In the genomic region with DNA sequence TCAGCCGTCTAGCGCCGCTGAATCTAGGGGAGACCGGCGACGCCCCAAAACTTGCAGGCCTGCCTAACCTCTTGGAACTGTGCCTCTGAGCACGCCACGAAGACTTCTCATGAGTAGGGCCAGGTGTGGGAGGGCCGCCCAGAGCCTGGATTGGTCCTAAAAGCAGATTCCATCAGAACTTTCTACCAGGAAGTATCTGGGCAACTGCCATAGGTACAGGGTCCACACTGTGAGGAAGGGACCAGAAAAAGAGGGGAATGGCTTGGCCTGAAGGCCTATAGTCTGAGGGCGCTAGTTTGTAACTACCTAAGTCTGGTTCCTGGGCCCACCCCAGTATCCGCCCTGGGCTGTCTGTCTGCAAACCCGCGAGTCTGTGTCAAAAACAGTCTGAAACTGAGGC, we compare ENCODE assay signal across 18 mouse cellular contexts. TPM values are rescaled to one million over a fixed set of nuclear protein-coding genes. Genes with fewer than 3 reads are reported as not detected.
DNase-seq lines count a peak whose midpoint lies in the region; ATAC-seq lines count a peak whose summit lies in the region.
"Had no signal": no experiment of that assay in that cellular context is flagged by ENCODE, and none has a peak within 500 bp of the region (broad histone marks: within the 10 kb centered on the region; RNA-seq: fewer than 3 reads in every experiment).

No protein-coding gene starts in this region.

- H3K4me3 ChIP-seq in hindbrain, embryonic 12.5 days, result no peak overlapping the region
- H3K4me3 ChIP-seq in hindbrain, embryonic 16.5 days (ENCODE audit: low read length), result no peak overlapping the region
- no peak overlapping the region for H3K4me3 ChIP-seq in embryonic facial prominence, embryonic 15.5 days (replicated peaks)
- no peak overlapping the region for H3K4me3 ChIP-seq in limb, embryonic 10.5 days
- no peak overlapping the region for H3K4me3 ChIP-seq in stomach, embryonic 15.5 days (replicated peaks)
- H3K4me3 ChIP-seq: forebrain, embryonic 12.5 days; heart, adult 2 months; heart, embryonic 15.5 days had no signal

- peak; percentile 34 for DNase-seq in limb, embryonic 10.5 days (ENCODE audit: low spot score)
- no peak for DNase-seq in right cerebral cortex, postnatal 4 days
- DNase-seq in urinary bladder, postnatal 4 days (ENCODE audit: low spot score in 2 of 2), result no peak
- DNase-seq: gastrocnemius, postnatal 25 days; heart, adult 2 months; kidney, adult 18-20 months; kidney, postnatal 14 days; lung, adult 2 months had no signal

- ATAC-seq in hindbrain, embryonic 12.5 days (ENCODE audit: low FRiP score), result no peak
- no peak for ATAC-seq in hindbrain, embryonic 16.5 days
- ATAC-seq in embryonic facial prominence, embryonic 15.5 days (ENCODE audit: insufficient number of reproducible peaks, low FRiP score, low TSS enrichment, low read depth), result no peak
- ATAC-seq in stomach, embryonic 15.5 days (ENCODE audit: insufficient read depth, low FRiP score, low read depth), result 0 out of 2 replicates have a peak, but pooled peaks have one; percentile 6
- ATAC-seq: activated CD4-positive, CD25-positive, alpha-beta regulatory T cell, adult 4 months; midbrain, embryonic 16.5 days had no signal

- H3K9me3 ChIP-seq in hindbrain, embryonic 12.5 days (replicated peaks), result no peaks in the 10 kb centered on the region
- H3K9me3 ChIP-seq in hindbrain, embryonic 16.5 days (ENCODE audit: control insufficient read depth, low read length), result no peaks in the 10 kb centered on the region
- H3K9me3 ChIP-seq in embryonic facial prominence, embryonic 15.5 days (replicated peaks), result no peaks in the 10 kb centered on the region
- H3K9me3 ChIP-seq in limb, embryonic 10.5 days (replicated peaks), result no peaks in the 10 kb centered on the region
- H3K9me3 ChIP-seq in stomach, embryonic 15.5 days, result no peaks in the 10 kb centered on the region
- H3K9me3 ChIP-seq: forebrain, embryonic 12.5 days; heart, embryonic 15.5 days had no signal

- peaks cover 66% of the 10 kb centered on the region for H3K4me1 ChIP-seq in hindbrain, embryonic 12.5 days
- H3K4me1 ChIP-seq in hindbrain, embryonic 16.5 days (ENCODE audit: control insufficient read depth, insufficient read depth, low read depth, low read length), result peaks cover 13% of the 10 kb centered on the region
- peaks cover 42% of the 10 kb centered on the region for H3K4me1 ChIP-seq in embryonic facial prominence, embryonic 15.5 days
- peaks cover 87% of the 10 kb centered on the region for H3K4me1 ChIP-seq in limb, embryonic 10.5 days
- peaks cover 37% of the 10 kb centered on the region for H3K4me1 ChIP-seq in stomach, embryonic 15.5 days

- peaks cover 14% of the 10 kb centered on the region for H3K27me3 ChIP-seq in hindbrain, embryonic 12.5 days
- H3K27me3 ChIP-seq in hindbrain, embryonic 16.5 days (replicated peaks; ENCODE audit: control insufficient read depth, insufficient read depth, low read length), result no peaks in the 10 kb centered on the region
- H3K27me3 ChIP-seq in embryonic facial prominence, embryonic 15.5 days, result no peaks in the 10 kb centered on the region
- 0 out of 2 replicates have a peak, but pooled peaks cover 5% of the 10 kb centered on the region for H3K27me3 ChIP-seq in limb, embryonic 10.5 days (ENCODE audit: low read depth, poor library complexity, severe bottlenecking)
- no peaks in the 10 kb centered on the region for H3K27me3 ChIP-seq in stomach, embryonic 15.5 days (replicated peaks)

- H3K9ac ChIP-seq in hindbrain, embryonic 12.5 days, result no peak overlapping the region
- no peak overlapping the region for H3K9ac ChIP-seq in hindbrain, embryonic 16.5 days (ENCODE audit: low read depth, low read length)
- no peak overlapping the region for H3K9ac ChIP-seq in embryonic facial prominence, embryonic 15.5 days
- H3K9ac ChIP-seq in stomach, embryonic 15.5 days, result no peak overlapping the region
- H3K9ac ChIP-seq: forebrain, embryonic 12.5 days; heart, embryonic 15.5 days had no signal

- 0 out of 2 replicates have a peak overlapping the region, but pooled peaks have one; percentile 35 for H3K27ac ChIP-seq in hindbrain, embryonic 12.5 days
- H3K27ac ChIP-seq in hindbrain, embryonic 16.5 days (ENCODE audit: low read depth, low read length), result no peak overlapping the region
- H3K27ac ChIP-seq in embryonic facial prominence, embryonic 15.5 days (replicated peaks), result peak overlapping the region; percentile 39
- H3K27ac ChIP-seq in limb, embryonic 10.5 days, result 0 out of 2 replicates have a peak overlapping the region, but pooled peaks have one; percentile 6
- peak overlapping the region; percentile 28; the same call in 1 of the 2 replicates for H3K27ac ChIP-seq in stomach, embryonic 15.5 days
- H3K27ac ChIP-seq: heart, adult 2 months; heart, embryonic 15.5 days had no signal

- no peak overlapping the region for H3K4me2 ChIP-seq in hindbrain, embryonic 12.5 days (replicated peaks)
- H3K4me2 ChIP-seq in hindbrain, embryonic 16.5 days (ENCODE audit: low read length), result no peak overlapping the region
- H3K4me2 ChIP-seq in embryonic facial prominence, embryonic 15.5 days (replicated peaks), result no peak overlapping the region
- H3K4me2 ChIP-seq in stomach, embryonic 15.5 days, result no peak overlapping the region
- H3K4me2 ChIP-seq: heart, embryonic 15.5 days had no signal

- peaks cover 15% of the 10 kb centered on the region for H3K36me3 ChIP-seq in hindbrain, embryonic 12.5 days
- no peaks in the 10 kb centered on the region for H3K36me3 ChIP-seq in hindbrain, embryonic 16.5 days (ENCODE audit: control insufficient read depth, insufficient read depth, low read length)
- H3K36me3 ChIP-seq in embryonic facial prominence, embryonic 15.5 days, result peaks cover 30% of the 10 kb centered on the region
- H3K36me3 ChIP-seq in limb, embryonic 10.5 days, result peaks cover 36% of the 10 kb centered on the region
- peaks cover 16% of the 10 kb centered on the region; the same call in 1 of the 2 replicates for H3K36me3 ChIP-seq in stomach, embryonic 15.5 days
- H3K36me3 ChIP-seq: heart, embryonic 15.5 days had no signal

- WGBS in hindbrain, embryonic 12.5 days, result 69% methylated on average over 13 of the region's 13 CpGs
- WGBS in hindbrain, embryonic 16.5 days, result 74% methylated on average over 13 of the region's 13 CpGs
- 46% methylated on average over 13 of the region's 13 CpGs for WGBS in embryonic facial prominence, embryonic 15.5 days
- 76% methylated on average over 13 of the region's 13 CpGs for WGBS in limb, embryonic 10.5 days
- WGBS in stomach, embryonic 15.5 days, result 63% methylated on average over 13 of the region's 13 CpGs

RNA-seq across cellular contexts. Expression of a gene that starts 6.3 kb away (rescaled TPM):
- polyA plus RNA-seq in hindbrain, embryonic 12.5 days (2016; fragmentation: Nextera tagmentation; extraction: Ambion mirVana), result 20.5 and 21.4 TPM in 2 replicates
- polyA plus RNA-seq in hindbrain, embryonic 16.5 days (2015; fragmentation: Nextera tagmentation; extraction: Ambion mirVana), result 3.9 and 5.0 TPM in 2 replicates
- polyA plus RNA-seq in embryonic facial prominence, embryonic 15.5 days (2015; fragmentation: Nextera tagmentation; extraction: Ambion mirVana), result 28.1 and 31.0 TPM in 2 replicates
- 47.4 and 53.4 TPM in 2 replicates for polyA plus RNA-seq in limb, embryonic 10.5 days (2016; fragmentation: Nextera tagmentation; extraction: Ambion mirVana)
- 17.9 and 19.4 TPM in 2 replicates for polyA plus RNA-seq in stomach, embryonic 15.5 days (2015; fragmentation: Nextera tagmentation; extraction: Ambion mirVana)

RNA-seq across cellular contexts. Expression of a gene that starts 8.8 kb away (rescaled TPM):
- 21.7 and 22.2 TPM in 2 replicates for polyA plus RNA-seq in hindbrain, embryonic 12.5 days (2016; fragmentation: Nextera tagmentation; extraction: Ambion mirVana)
- 77.9 and 78.0 TPM in 2 replicates for polyA plus RNA-seq in hindbrain, embryonic 16.5 days (2015; fragmentation: Nextera tagmentation; extraction: Ambion mirVana)
- 42.3 and 47.2 TPM in 2 replicates for polyA plus RNA-seq in embryonic facial prominence, embryonic 15.5 days (2015; fragmentation: Nextera tagmentation; extraction: Ambion mirVana)
- polyA plus RNA-seq in limb, embryonic 10.5 days (2016; fragmentation: Nextera tagmentation; extraction: Ambion mirVana), result 13.2 and 18.4 TPM in 2 replicates
- polyA plus RNA-seq in stomach, embryonic 15.5 days (2015; fragmentation: Nextera tagmentation; extraction: Ambion mirVana), result 9.5 and 9.6 TPM in 2 replicates
- polyA plus RNA-seq: activated CD4-positive, CD25-positive, alpha-beta regulatory T cell, adult 4 months; heart, adult 2 months; liver, adult 2 months had no signal

RNA-seq across cellular contexts. Expression of a gene that starts 18.2 kb away (rescaled TPM):
- polyA plus RNA-seq in hindbrain, embryonic 12.5 days (2016; fragmentation: Nextera tagmentation; extraction: Ambion mirVana), result 40.3 and 41.9 TPM in 2 replicates
- 74.6 and 84.1 TPM in 2 replicates for polyA plus RNA-seq in hindbrain, embryonic 16.5 days (2015; fragmentation: Nextera tagmentation; extraction: Ambion mirVana)
- polyA plus RNA-seq in embryonic facial prominence, embryonic 15.5 days (2015; fragmentation: Nextera tagmentation; extraction: Ambion mirVana), result 93.2 and 96.1 TPM in 2 replicates
- 29.4 TPM in 2 replicates for polyA plus RNA-seq in limb, embryonic 10.5 days (2016; fragmentation: Nextera tagmentation; extraction: Ambion mirVana)
- 44.7 and 53.2 TPM in 2 replicates for polyA plus RNA-seq in stomach, embryonic 15.5 days (2015; fragmentation: Nextera tagmentation; extraction: Ambion mirVana)

RNA-seq across cellular contexts. Expression of a gene that starts 30.2 kb away (rescaled TPM):
- 0.12 and 0.29 TPM in 2 replicates for polyA plus RNA-seq in hindbrain, embryonic 12.5 days (2016; fragmentation: Nextera tagmentation; extraction: Ambion mirVana)
- polyA plus RNA-seq in hindbrain, embryonic 16.5 days (2015; fragmentation: Nextera tagmentation; extraction: Ambion mirVana), result 0.10 and 0.11 TPM in 2 replicates
- 0.13 and 0.21 TPM in 2 replicates for polyA plus RNA-seq in embryonic facial prominence, embryonic 15.5 days (2015; fragmentation: Nextera tagmentation; extraction: Ambion mirVana)
- 0.24 TPM in 1 of 2 replicates, not detected in the other for polyA plus RNA-seq in limb, embryonic 10.5 days (2016; fragmentation: Nextera tagmentation; extraction: Ambion mirVana)
- 0.30 and 0.67 TPM in 2 replicates for polyA plus RNA-seq in stomach, embryonic 15.5 days (2015; fragmentation: Nextera tagmentation; extraction: Ambion mirVana)
- polyA plus RNA-seq: heart, embryonic 15.5 days; liver, adult 2 months; thymus, postnatal 0 days had no signal

RNA-seq across cellular contexts. Expression of a gene that starts 33.5 kb away (rescaled TPM):
- polyA plus RNA-seq in hindbrain, embryonic 12.5 days (2016; fragmentation: Nextera tagmentation; extraction: Ambion mirVana), result 0.71 and 0.76 TPM in 2 replicates
- polyA plus RNA-seq in hindbrain, embryonic 16.5 days (2015; fragmentation: Nextera tagmentation; extraction: Ambion mirVana), result 0.66 and 1.1 TPM in 2 replicates
- 0.46 and 0.64 TPM in 2 replicates for polyA plus RNA-seq in embryonic facial prominence, embryonic 15.5 days (2015; fragmentation: Nextera tagmentation; extraction: Ambion mirVana)
- 0.25 and 0.30 TPM in 2 replicates for polyA plus RNA-seq in limb, embryonic 10.5 days (2016; fragmentation: Nextera tagmentation; extraction: Ambion mirVana)
- 0.30 and 0.52 TPM in 2 replicates for polyA plus RNA-seq in stomach, embryonic 15.5 days (2015; fragmentation: Nextera tagmentation; extraction: Ambion mirVana)
- polyA plus RNA-seq: lung, adult 2 months had no signal
